In the genomic region with DNA sequence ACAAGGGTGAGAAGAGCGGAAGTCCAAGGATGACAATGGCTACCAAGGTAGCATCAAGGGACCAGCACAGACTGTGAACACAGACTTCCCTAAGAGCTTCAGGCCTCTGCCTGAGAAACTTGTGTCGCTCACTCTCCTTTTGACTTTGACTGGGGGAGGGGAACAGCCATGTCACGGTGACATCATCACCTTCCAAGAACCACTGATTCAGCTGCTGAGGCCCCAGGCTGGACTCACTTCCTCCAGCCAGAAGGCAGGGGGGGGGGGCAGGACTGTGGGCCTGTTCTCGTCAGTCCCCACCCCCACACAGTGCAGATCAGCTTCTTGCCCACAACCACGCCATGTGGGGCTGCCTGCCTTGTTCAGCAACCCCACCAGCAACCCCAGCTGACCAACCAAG, we compare ENCODE assay signal across 7 mouse cellular contexts. TPM values are rescaled to one million over a fixed set of nuclear protein-coding genes. Genes with fewer than 3 reads are reported as not detected.
DNase-seq lines count a peak whose midpoint lies in the region; ATAC-seq and TF ChIP-seq lines count a peak whose summit lies in the region.

No protein-coding gene starts in this region.

- H3K36me3 ChIP-seq in limb, embryonic 14.5 days (ENCODE audit: control insufficient read depth, insufficient read depth, low read length), result no peaks in the 10 kb centered on the region

- intact Hi-C loops in heart, postnatal 10 days (cut with DNase I), result no loop called here

- H3K9me3 ChIP-seq in limb, embryonic 14.5 days (ENCODE audit: control insufficient read depth, low read length), result no peaks in the 10 kb centered on the region

- ATAC-seq in common myeloid progenitor, adult 5-6 weeks (replicated peaks; ENCODE audit: low read depth, poor library complexity, severe bottlenecking), result peak; percentile 69
- no peak for ATAC-seq in limb, embryonic 14.5 days (ENCODE audit: low FRiP score, low read depth)

- WGBS in limb, embryonic 14.5 days, result 37% methylated on average over 5 of the region's 5 CpGs

- no peak overlapping the region for H3K4me2 ChIP-seq in limb, embryonic 14.5 days (replicated peaks; ENCODE audit: low read depth, low read length, severe bottlenecking)

- H3K9ac ChIP-seq in limb, embryonic 14.5 days (ENCODE audit: low read depth, low read length, severe bottlenecking), result peak overlapping the region; percentile 25; the same call in 1 of the 2 replicates

- no peaks in the 10 kb centered on the region for H3K27me3 ChIP-seq in limb, embryonic 14.5 days (ENCODE audit: control insufficient read depth, insufficient read depth, low read length)

- H3K4me3 ChIP-seq in limb, embryonic 14.5 days (replicated peaks; ENCODE audit: low read length), result no peak overlapping the region

- peaks cover 41% of the 10 kb centered on the region for H3K4me1 ChIP-seq in limb, embryonic 14.5 days (ENCODE audit: control insufficient read depth, insufficient read depth, low read length)

- H3K27ac ChIP-seq in limb, embryonic 14.5 days (replicated peaks; ENCODE audit: low read depth, low read length), result no peak overlapping the region

- DNase-seq in urinary bladder, postnatal 14 days (ENCODE audit: low spot score), result peak; percentile 52
- no peak for DNase-seq in urinary bladder, postnatal 25 days (ENCODE audit: low spot score)
- DNase-seq in heart, postnatal 10 days, result peak; percentile 71 to 72
- peak; percentile 40 for DNase-seq in limb, embryonic 14.5 days (ENCODE audit: low spot score)
- peak; percentile 73 to 85 for DNase-seq in monocyte, adult 2 months (ENCODE audit: low read depth in 1 of 2, low spot score in 2 of 2)
- DNase-seq in cerebellum, adult 9-11 months, result no peak

- TF ChIP-seq POLR2A in limb, embryonic 14.5 days (IDR thresholded peaks at IDR 0.05; ENCODE audit: borderline replicate concordance, extremely low read depth, insufficient read depth, insufficient read length), result no peak

RNA-seq across cellular contexts. Expression of gene Ier5, which starts 49.3 kb away (rescaled TPM):
- total RNA-seq in common myeloid progenitor, adult 5-6 weeks (2017), result 10.0 and 14.7 TPM in 2 replicates
- total RNA-seq in heart, postnatal 10 days (2021), result 10 to 100 TPM; 20.4 to 22.6 TPM
- 25.1 and 25.3 TPM in 2 replicates for polyA plus RNA-seq in limb, embryonic 14.5 days (2012; rRNA removed)
- polyA plus RNA-seq in limb, embryonic 14.5 days (2014; fragmentation: Nextera tagmentation; extraction: Ambion mirVana), result 13.6 and 16.2 TPM in 2 replicates

Comparison
In these comparisons a context has a peak if more than half of its experiments do, and no peak if none do; other contexts are left out.
1. DNase-seq: peak in urinary bladder, postnatal 14 days (single experiment), heart, postnatal 10 days (2 of 2), limb, embryonic 14.5 days (single experiment) and monocyte, adult 2 months (2 of 2); none in urinary bladder, postnatal 25 days (single experiment) and cerebellum, adult 9-11 months (single experiment).